Mouse (Mus musculus) embryonic facial prominence, embryonic 13.5 days (tissue): Measurements from ENCODE around the gene Magi1. TPM values are rescaled to one million over a fixed set of nuclear protein-coding genes. Genes with fewer than 3 reads are reported as not detected.
"Not testable (repeated sequence)": the region's sequence is repeated elsewhere in the genome, so short reads cannot be mapped to it uniquely, and the experiment has no call there.

Experiments
- ATAC-seq: fragments of 200-750 bp; cut with Nextera tagmentation; 2 replicates; pipeline ENCODE4 v1.8.0; 2017; ENCODE audit warnings: low read depth; ENCODE audit not compliant: insufficient number of reproducible peaks, insufficient read depth, low FRiP score, low TSS enrichment
- H3K27ac ChIP-seq: fragments of 300-500 bp; sonication (generic); 2 replicates; pipeline ENCODE4 v1.5.1; 2015; ENCODE audit warnings: moderate library complexity, mild to moderate bottlenecking, inconsistent platforms
- H3K27me3 ChIP-seq: fragments of 300-500 bp; sonication (generic); 2 replicates; pipeline ENCODE4 v1.6.1; 2015; ENCODE audit warnings: mild to moderate bottlenecking, inconsistent platforms
- H3K36me3 ChIP-seq: fragments of 300-500 bp; sonication (generic); 2 replicates; pipeline ENCODE4 v1.6.1; 2015; ENCODE audit warnings: mild to moderate bottlenecking, inconsistent platforms
- H3K4me1 ChIP-seq: fragments of 300-500 bp; sonication (generic); 2 replicates; pipeline ENCODE4 v1.6.1; 2015; ENCODE audit warnings: inconsistent platforms
- H3K4me2 ChIP-seq: fragments of 300-500 bp; sonication (generic); 2 replicates; pipeline ENCODE4 v1.6.1; 2015; ENCODE audit warnings: moderate library complexity, mild to moderate bottlenecking, inconsistent platforms
- H3K4me3 ChIP-seq: fragments of 300-500 bp; sonication (generic); 2 replicates; pipeline ENCODE4 v1.5.1; 2015; ENCODE audit warnings: mild to moderate bottlenecking, inconsistent platforms
- H3K9ac ChIP-seq: fragments of 300-500 bp; sonication (generic); 2 replicates; pipeline ENCODE4 v1.6.1; 2015; ENCODE audit warnings: mild to moderate bottlenecking, inconsistent platforms
- H3K9me3 ChIP-seq: fragments of 300-500 bp; sonication (generic); 2 replicates; pipeline ENCODE4 v1.6.1; 2016; ENCODE audit warnings: inconsistent platforms
- WGBS: fragments of 180-500 bp; shearing (Covaris S2); methylation state at CpG from one replicate; pipeline ENCODE4 v1.1.7; 2015; ENCODE audit warnings: mixed read lengths; 5-methylcytosine and 5-hydroxymethylcytosine counted together
- polyA plus RNA-seq: library from polyadenylated mRNA; unstranded; fragments of >200 nt; fragmentation: Nextera tagmentation; extraction: Ambion mirVana; gene quantifications from 2 replicates; pipeline ENCODE4 v1.2.1, GENCODE M21; 2015

Gene Magi1
- polyA plus RNA-seq, 1 experiment from 2014 or later, result 13.1 TPM

GRCm38 (mm10) chr6:93629735-93630291 is 653.9 kb downstream of the Magi1 start:
- not testable (repeated sequence) for H3K36me3 ChIP-seq, H3K4me1 ChIP-seq, H3K9me3 ChIP-seq, H3K9ac ChIP-seq, H3K4me3 ChIP-seq, H3K27ac ChIP-seq, H3K4me2 ChIP-seq, ATAC-seq, H3K27me3 ChIP-seq
- WGBS, result 76% methylated on average over 5 of the region's 5 CpGs

GRCm38 (mm10) chr6:93627200-93627599 is 656.5 kb downstream of the Magi1 start:
- no peak overlapping the region for H3K4me2 ChIP-seq
- H3K4me3 ChIP-seq, result no peak overlapping the region
- H3K4me1 ChIP-seq, result no peaks in the 10 kb centered on the region
- WGBS, result 90% methylated on average over 5 of the region's 5 CpGs
- no peak overlapping the region for H3K27ac ChIP-seq
- no peak for ATAC-seq
- no peak overlapping the region for H3K9ac ChIP-seq
- no peaks in the 10 kb centered on the region for H3K27me3 ChIP-seq
- no peaks in the 10 kb centered on the region for H3K9me3 ChIP-seq
- H3K36me3 ChIP-seq, result no peaks in the 10 kb centered on the region

Other genes starting within 250 kb of the Magi1 start
- 8.1 and 8.7 TPM in 2 replicates for gene Slc25a26, start 216.4 kb upstream of the Magi1 start, polyA plus RNA-seq